Mouse (Mus musculus): ENCODE results near the gene Btbd9. TPM values are rescaled to one million over a fixed set of nuclear protein-coding genes. Genes with fewer than 3 reads are reported as not detected.

The Btbd9 gene
- polyA plus RNA-seq, 1 experiment from 2014 or later: 40.6 TPM

DNA sequence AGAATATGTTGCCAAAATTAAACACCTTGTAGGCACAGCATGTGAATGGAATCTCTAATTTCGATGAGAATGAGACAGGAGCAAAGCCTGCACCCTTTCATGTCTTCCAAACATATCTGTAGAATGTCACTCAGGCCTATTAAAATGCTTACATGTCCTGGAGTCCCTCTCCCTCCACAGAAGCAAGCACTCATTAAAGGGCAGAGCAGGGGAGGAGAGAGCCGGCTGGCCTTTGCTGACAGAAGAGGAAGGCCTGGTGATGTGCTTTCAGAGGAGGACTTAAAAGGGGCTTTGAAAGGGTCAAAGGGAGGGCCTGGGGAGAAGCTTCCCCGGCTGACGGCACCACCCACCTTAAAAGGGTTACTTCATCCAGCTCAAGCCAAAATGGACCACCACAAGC lies 107.9 kb downstream of the Btbd9 start:
- Histone ChIP-seq H3K27ac (replicated peaks; ENCODE audit: low read depth, low read length) (no peak overlapping the region), H3K27me3 (ENCODE audit: control insufficient read depth, insufficient read depth, low read length) (no peaks in the 10 kb centered on the region), H3K4me1 (ENCODE audit: control insufficient read depth, insufficient read depth, low read length) (no peaks in the 10 kb centered on the region), H3K9me3 (replicated peaks; ENCODE audit: control insufficient read depth, low read length) (no peaks in the 10 kb centered on the region), H3K9ac (replicated peaks; ENCODE audit: low read length) (no peak overlapping the region), H3K4me3 (ENCODE audit: low read depth, low read length) (no peak overlapping the region), H3K4me2 (ENCODE audit: low read depth, low read length) (no peak overlapping the region), H3K36me3 (replicated peaks; ENCODE audit: control insufficient read depth, insufficient read depth, low read depth, low read length) (no peaks in the 10 kb centered on the region)
- WGBS: 29% methylated on average over 4 of the region's 4 CpGs
- ATAC-seq (replicated peaks; ENCODE audit: insufficient number of reproducible peaks, low FRiP score, low TSS enrichment, low read depth): no peak
- no peak for DNase-seq (ENCODE audit: low spot score)

- Histone ChIP-seq H3K4me3 (ENCODE audit: low read depth, low read length) (no peak overlapping the region), H3K27me3 (ENCODE audit: control insufficient read depth, insufficient read depth, low read length) (no peaks in the 10 kb centered on the region), H3K36me3 (replicated peaks; ENCODE audit: control insufficient read depth, insufficient read depth, low read depth, low read length) (no peaks in the 10 kb centered on the region), H3K9me3 (replicated peaks; ENCODE audit: control insufficient read depth, low read length) (no peaks in the 10 kb centered on the region), H3K4me1 (ENCODE audit: control insufficient read depth, insufficient read depth, low read length) (no peaks in the 10 kb centered on the region), H3K4me2 (ENCODE audit: low read depth, low read length) (no peak overlapping the region), H3K9ac (replicated peaks; ENCODE audit: low read length) (no peak overlapping the region), H3K27ac (replicated peaks; ENCODE audit: low read depth, low read length) (no peak overlapping the region)
- no peak for DNase-seq (ENCODE audit: low spot score)
- ATAC-seq (replicated peaks; ENCODE audit: insufficient number of reproducible peaks, low FRiP score, low TSS enrichment, low read depth): no peak
- WGBS: 56% methylated on average over 14 of the region's 14 CpGs
Observed at GRCm38 (mm10) chr17:30467566-30468213, 108.6 kb downstream of the Btbd9 start.

GRCm38 (mm10) chr17:30465060-30465762 lies 111.1 kb downstream of the Btbd9 start:
- no peaks in the 10 kb centered on the region for H3K9me3 ChIP-seq (replicated peaks; ENCODE audit: control insufficient read depth, low read length)
- H3K4me3 ChIP-seq (ENCODE audit: low read depth, low read length): no peak overlapping the region
- 88% methylated on average over 6 of the region's 6 CpGs for WGBS
- H3K4me1 ChIP-seq (ENCODE audit: control insufficient read depth, insufficient read depth, low read length): no peaks in the 10 kb centered on the region
- H3K36me3 ChIP-seq (replicated peaks; ENCODE audit: control insufficient read depth, insufficient read depth, low read depth, low read length): no peaks in the 10 kb centered on the region
- H3K9ac ChIP-seq (replicated peaks; ENCODE audit: low read length): no peak overlapping the region
- no peak overlapping the region for H3K4me2 ChIP-seq (ENCODE audit: low read depth, low read length)
- ATAC-seq (replicated peaks; ENCODE audit: insufficient number of reproducible peaks, low FRiP score, low TSS enrichment, low read depth) (no peak), DNase-seq (ENCODE audit: low spot score) (no peak)
- H3K27ac ChIP-seq (replicated peaks; ENCODE audit: low read depth, low read length): no peak overlapping the region
- H3K27me3 ChIP-seq (ENCODE audit: control insufficient read depth, insufficient read depth, low read length): no peaks in the 10 kb centered on the region

DNA sequence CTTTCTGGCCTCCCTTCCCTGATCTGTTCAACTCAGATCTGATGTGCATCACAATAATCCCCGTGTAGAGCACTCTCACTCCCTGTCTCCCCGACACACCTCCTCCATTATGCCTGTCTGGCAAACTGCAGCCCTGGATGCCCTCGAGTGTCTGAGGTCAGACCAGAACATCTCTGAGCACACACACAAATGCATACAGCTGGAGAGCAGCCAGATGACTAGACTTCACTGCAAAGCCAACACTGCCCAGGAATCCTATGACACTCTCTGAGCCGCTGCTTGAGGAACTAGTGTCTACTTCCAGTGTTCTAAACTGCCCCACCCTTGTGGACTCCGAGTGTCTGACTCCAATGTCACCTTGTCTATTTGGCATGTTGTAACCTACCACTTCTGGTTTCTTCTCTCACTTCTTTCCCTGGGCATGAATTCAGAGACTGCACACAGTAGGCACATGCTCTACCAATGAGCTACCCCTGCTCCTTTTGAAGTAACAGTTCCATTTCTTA lies 112.0 kb downstream of the Btbd9 start:
- Histone ChIP-seq H3K4me1 (ENCODE audit: control insufficient read depth, insufficient read depth, low read length) (no peaks in the 10 kb centered on the region), H3K27me3 (ENCODE audit: control insufficient read depth, insufficient read depth, low read length) (no peaks in the 10 kb centered on the region), H3K9me3 (replicated peaks; ENCODE audit: control insufficient read depth, low read length) (no peaks in the 10 kb centered on the region), H3K27ac (replicated peaks; ENCODE audit: low read depth, low read length) (no peak overlapping the region), H3K9ac (replicated peaks; ENCODE audit: low read length) (no peak overlapping the region), H3K4me2 (ENCODE audit: low read depth, low read length) (no peak overlapping the region), H3K36me3 (replicated peaks; ENCODE audit: control insufficient read depth, insufficient read depth, low read depth, low read length) (no peaks in the 10 kb centered on the region), H3K4me3 (ENCODE audit: low read depth, low read length) (no peak overlapping the region)
- 65% methylated on average over 5 of the region's 5 CpGs for WGBS
- ATAC-seq (replicated peaks; ENCODE audit: insufficient number of reproducible peaks, low FRiP score, low TSS enrichment, low read depth): no peak
- DNase-seq (ENCODE audit: low spot score): no peak

- Histone ChIP-seq H3K9me3 (replicated peaks; ENCODE audit: control insufficient read depth, low read length) (no peaks in the 10 kb centered on the region), H3K27me3 (ENCODE audit: control insufficient read depth, insufficient read depth, low read length) (no peaks in the 10 kb centered on the region), H3K36me3 (replicated peaks; ENCODE audit: control insufficient read depth, insufficient read depth, low read depth, low read length) (no peaks in the 10 kb centered on the region), H3K9ac (replicated peaks; ENCODE audit: low read length) (no peak overlapping the region), H3K4me2 (ENCODE audit: low read depth, low read length) (no peak overlapping the region), H3K4me1 (ENCODE audit: control insufficient read depth, insufficient read depth, low read length) (no peaks in the 10 kb centered on the region), H3K4me3 (ENCODE audit: low read depth, low read length) (no peak overlapping the region), H3K27ac (replicated peaks; ENCODE audit: low read depth, low read length) (no peak overlapping the region)
- ATAC-seq (replicated peaks; ENCODE audit: insufficient number of reproducible peaks, low FRiP score, low TSS enrichment, low read depth): no peak
- no peak for DNase-seq (ENCODE audit: low spot score)
- 87% methylated on average over 2 of the region's 2 CpGs for WGBS
Observed at GRCm38 (mm10) chr17:30460727-30461349, 115.5 kb downstream of the Btbd9 start.

DNA sequence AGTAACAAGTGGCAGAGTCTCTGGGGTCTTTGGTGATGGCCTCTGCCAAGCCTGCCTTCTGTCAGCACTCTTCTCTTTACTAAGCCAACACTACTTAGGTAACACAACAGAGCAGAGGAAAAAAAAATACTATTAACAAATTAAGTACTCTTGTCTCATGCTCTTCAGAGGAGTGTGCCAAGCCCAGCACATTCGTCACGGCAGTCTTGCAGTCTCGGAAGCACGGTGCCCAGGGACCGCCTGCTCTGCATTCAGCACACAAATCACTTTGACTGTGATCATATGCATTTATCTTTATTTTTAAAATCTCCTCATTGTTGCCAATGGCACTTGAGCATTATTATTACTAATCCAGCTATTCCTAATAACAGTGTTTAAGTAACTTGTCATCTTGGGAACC lies 116.6 kb downstream of the Btbd9 start:
- no peak overlapping the region for H3K9ac ChIP-seq (replicated peaks; ENCODE audit: low read length)
- H3K27ac ChIP-seq (replicated peaks; ENCODE audit: low read depth, low read length): no peak overlapping the region
- no peak for DNase-seq (ENCODE audit: low spot score)
- no peak overlapping the region for H3K4me2 ChIP-seq (ENCODE audit: low read depth, low read length)
- no peak for ATAC-seq (replicated peaks; ENCODE audit: insufficient number of reproducible peaks, low FRiP score, low TSS enrichment, low read depth)
- no peaks in the 10 kb centered on the region for H3K36me3 ChIP-seq (replicated peaks; ENCODE audit: control insufficient read depth, insufficient read depth, low read depth, low read length)
- no peak overlapping the region for H3K4me3 ChIP-seq (ENCODE audit: low read depth, low read length)
- H3K27me3 ChIP-seq (ENCODE audit: control insufficient read depth, insufficient read depth, low read length): no peaks in the 10 kb centered on the region
- H3K9me3 ChIP-seq (replicated peaks; ENCODE audit: control insufficient read depth, low read length): no peaks in the 10 kb centered on the region
- 90% methylated on average over 5 of the region's 5 CpGs for WGBS
- H3K4me1 ChIP-seq (ENCODE audit: control insufficient read depth, insufficient read depth, low read length): no peaks in the 10 kb centered on the region

DNA sequence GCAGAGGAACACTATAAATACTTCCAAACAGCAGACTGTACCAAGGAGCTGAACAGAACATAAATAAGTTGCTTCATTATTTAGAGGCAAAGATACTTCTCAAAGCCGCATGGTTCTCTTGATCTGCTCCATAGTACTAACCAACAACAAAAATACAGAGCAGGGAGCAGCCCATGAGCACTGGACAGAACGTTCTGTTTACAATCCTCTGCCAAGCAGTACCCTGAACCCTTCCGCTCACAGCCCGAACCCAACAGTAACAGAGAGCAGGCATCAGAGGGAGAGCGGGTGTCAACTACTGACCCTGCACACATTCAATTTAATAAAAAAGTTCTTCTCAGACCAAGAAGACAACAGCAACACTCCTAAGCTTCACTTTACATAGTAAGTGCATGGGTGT lies 117.4 kb downstream of the Btbd9 start:
- 92% methylated on average over 5 of the region's 5 CpGs for whole genome bisulfite sequencing
- H3K4me1 ChIP-seq (ENCODE audit: control insufficient read depth, insufficient read depth, low read length): no peaks in the 10 kb centered on the region

DNA sequence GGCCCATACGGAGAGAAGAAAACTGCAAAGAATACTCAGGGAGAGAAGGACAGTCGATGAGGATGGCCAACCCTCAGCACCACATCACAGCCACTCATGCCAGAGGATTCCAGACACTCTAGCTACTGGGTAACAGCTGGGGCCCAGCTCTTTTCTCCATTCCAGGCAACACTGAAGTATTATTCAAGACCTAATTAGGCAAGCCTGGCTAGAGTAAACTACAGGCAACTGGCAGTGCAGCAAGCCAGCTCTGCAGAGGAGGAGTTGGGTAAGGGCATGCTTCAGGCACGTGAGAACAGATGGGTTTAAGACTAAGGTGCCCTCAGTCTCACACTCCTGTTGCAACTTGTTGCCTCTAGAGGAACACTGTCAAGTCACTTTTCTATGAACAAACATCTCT lies 118.0 kb downstream of the Btbd9 start:
- H3K9me3 ChIP-seq (replicated peaks; ENCODE audit: control insufficient read depth, low read length): no peaks in the 10 kb centered on the region
- no peaks in the 10 kb centered on the region for H3K27me3 ChIP-seq (ENCODE audit: control insufficient read depth, insufficient read depth, low read length)
- no peak overlapping the region for H3K4me3 ChIP-seq (ENCODE audit: low read depth, low read length)
- no peaks in the 10 kb centered on the region for H3K4me1 ChIP-seq (ENCODE audit: control insufficient read depth, insufficient read depth, low read length)
- DNase-seq (ENCODE audit: low spot score): no peak
- ATAC-seq (replicated peaks; ENCODE audit: insufficient number of reproducible peaks, low FRiP score, low TSS enrichment, low read depth): no peak
- WGBS: 79% methylated on average over 3 of the region's 3 CpGs
- H3K9ac ChIP-seq (replicated peaks; ENCODE audit: low read length): no peak overlapping the region
- no peaks in the 10 kb centered on the region for H3K36me3 ChIP-seq (replicated peaks; ENCODE audit: control insufficient read depth, insufficient read depth, low read depth, low read length)
- no peak overlapping the region for H3K4me2 ChIP-seq (ENCODE audit: low read depth, low read length)
- no peak overlapping the region for H3K27ac ChIP-seq (replicated peaks; ENCODE audit: low read depth, low read length)

More for the DNA sequence above, 117.4 kb downstream of the Btbd9 start:
- Histone ChIP-seq H3K4me2 (ENCODE audit: low read depth, low read length) (no peak overlapping the region), H3K27ac (replicated peaks; ENCODE audit: low read depth, low read length) (no peak overlapping the region), H3K9me3 (replicated peaks; ENCODE audit: control insufficient read depth, low read length) (no peaks in the 10 kb centered on the region), H3K4me3 (ENCODE audit: low read depth, low read length) (no peak overlapping the region), H3K27me3 (ENCODE audit: control insufficient read depth, insufficient read depth, low read length) (no peaks in the 10 kb centered on the region), H3K9ac (replicated peaks; ENCODE audit: low read length) (no peak overlapping the region), H3K36me3 (replicated peaks; ENCODE audit: control insufficient read depth, insufficient read depth, low read depth, low read length) (no peaks in the 10 kb centered on the region)
- ATAC-seq (replicated peaks; ENCODE audit: insufficient number of reproducible peaks, low FRiP score, low TSS enrichment, low read depth) (no peak), DNase-seq (ENCODE audit: low spot score) (no peak)
